Mouse (Mus musculus) embryonic stem cell, embryonic (primary cell): ENCODE measurements at regions not wholly inside any gene's neighbourhood (a gene's known extent, or its start where the extent isn't known, plus 50 kb on each side); places are given as distances from the start of the nearest gene placed in this dataset.

Source experiments
- CTCF ChIA-PET, 4 experiments: fragments of 300-600 bp in 2 of 4; fragments of 350-600 bp in 2 of 4; sonication (Branson Sonifier 250); formaldehyde crosslinking; loops; one replicate each; lab custom pipeline; 2022; ENCODE audit warnings: inconsistent platforms in 2 of 4; lab: Charles Lee
- POLR2A ChIA-PET, 4 experiments: fragments of 300-600 bp in 2 of 4; fragments of 350-600 bp in 2 of 4; sonication (Branson Sonifier 250); formaldehyde crosslinking; loops; one replicate each; lab custom pipeline; 2022; ENCODE audit warnings: antibody characterized with exemption in 4 of 4, inconsistent platforms in 1 of 4; lab: Charles Lee

DNA sequence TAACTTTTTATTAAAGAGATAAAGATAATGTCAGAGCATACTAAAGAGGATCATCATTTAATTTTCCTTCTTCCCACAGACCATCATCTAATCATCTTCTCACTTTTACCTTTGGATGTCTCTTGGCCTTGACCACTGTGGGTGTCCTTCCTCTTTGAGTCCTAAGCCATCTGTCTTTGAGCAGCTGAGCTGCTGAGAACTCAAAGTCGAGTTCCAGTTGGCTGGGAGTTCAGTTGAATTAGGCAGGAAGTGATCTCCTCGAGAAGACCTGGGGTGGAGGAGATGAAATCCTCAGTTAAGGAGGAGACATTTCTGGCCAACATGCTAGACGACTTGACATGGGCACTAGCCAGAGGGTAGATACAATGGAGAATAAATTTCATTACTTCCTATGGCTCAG, 137.4 kb upstream of the Kcnip4 start:
- ChIA-PET CTCF (no interaction called here), POLR2A (no interaction called here)

DNA sequence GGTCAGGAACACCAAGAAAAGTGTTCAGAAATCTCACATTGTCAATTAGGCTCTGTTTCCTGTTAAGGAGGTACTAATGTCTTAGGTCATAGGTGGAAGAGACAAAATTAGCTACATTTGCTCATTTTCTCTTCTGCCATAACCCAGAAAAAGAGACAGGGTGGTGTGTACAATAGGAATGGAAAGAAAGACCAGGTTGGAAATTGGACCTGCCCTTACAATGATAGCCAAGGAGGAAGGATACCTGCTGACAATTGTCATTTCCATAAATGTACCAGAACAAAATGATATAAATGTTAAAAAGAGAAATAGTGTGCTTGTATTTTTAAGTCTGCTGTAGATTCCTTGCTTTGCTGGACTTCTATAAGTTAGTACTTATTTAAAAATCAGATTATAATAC, 135.9 kb upstream of the Kcnip4 start:
- POLR2A ChIA-PET, result interaction anchor here in 1 of 4 experiments (0.5 kb wide), 1 partner anchor 53 kb away, joined by 3 read pairs; no protein-coding TSS in a partner anchor
- CTCF ChIA-PET, result interaction anchor here in 1 of 4 experiments (0.6 kb wide), 1 partner anchor 19 kb away, joined by 4 read pairs; no protein-coding TSS in a partner anchor

- POLR2A ChIA-PET, result no interaction called here
- CTCF ChIA-PET, result no interaction called here
These were observed 126.2 kb upstream of the Kcnip4 start for GRCm38 (mm10) chr5:49650953-49651352.

DNA sequence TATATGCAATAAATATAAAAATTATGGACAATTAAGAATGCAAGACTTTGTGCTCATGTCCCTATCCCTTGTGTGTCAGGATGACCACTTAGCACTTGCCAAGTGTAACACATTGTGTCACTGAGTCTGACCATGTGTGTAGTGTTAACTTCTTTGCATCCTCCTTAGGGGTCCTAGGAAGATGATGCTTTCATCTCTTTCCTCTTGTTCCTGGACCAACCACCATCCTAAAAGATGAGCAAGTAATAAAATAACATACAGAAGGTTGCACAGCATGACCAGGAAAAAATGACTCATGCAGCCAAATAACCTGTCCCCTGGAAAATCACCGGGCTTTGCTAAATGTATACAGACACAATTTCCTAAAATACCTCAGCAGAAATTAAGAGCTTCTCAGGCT, 121.1 kb upstream of the Kcnip4 start:
- ChIA-PET POLR2A (no interaction called here), CTCF (no interaction called here)

DNA sequence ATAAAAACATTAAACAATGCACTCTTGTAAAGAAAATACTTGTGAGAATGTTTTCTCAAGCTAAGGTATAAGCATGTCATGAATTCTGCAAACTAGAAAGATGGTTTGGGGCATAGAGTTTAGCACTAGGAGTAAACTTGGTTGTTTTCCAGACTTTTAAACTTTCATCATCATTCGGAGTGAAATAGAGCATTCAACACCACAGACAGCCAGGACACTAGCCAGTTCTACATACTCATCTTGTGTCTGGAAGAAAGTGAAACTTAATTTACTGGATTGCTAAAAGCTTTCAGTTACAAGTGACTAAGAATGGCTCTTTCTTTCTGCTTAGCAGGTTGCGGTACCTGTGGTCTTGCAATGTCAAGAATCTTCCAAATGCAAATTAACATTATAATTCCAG, 119.9 kb upstream of the Kcnip4 start:
- POLR2A ChIA-PET, result no interaction called here
- CTCF ChIA-PET, result no interaction called here

- CTCF ChIA-PET, result no interaction called here
- POLR2A ChIA-PET, result no interaction called here
These were observed 117.7 kb upstream of the Kcnip4 start for GRCm38 (mm10) chr5:49642439-49642838.

- CTCF ChIA-PET, result interaction anchor here in 1 of 4 experiments (0.6 to 0.7 kb wide), 2 partner anchors 19 to 280 kb away, joined by 3 to 4 read pairs; no protein-coding TSS in a partner anchor
- POLR2A ChIA-PET, result no interaction called here
These were observed 116.6 kb upstream of the Kcnip4 start for GRCm38 (mm10) chr5:49641206-49641830.

DNA sequence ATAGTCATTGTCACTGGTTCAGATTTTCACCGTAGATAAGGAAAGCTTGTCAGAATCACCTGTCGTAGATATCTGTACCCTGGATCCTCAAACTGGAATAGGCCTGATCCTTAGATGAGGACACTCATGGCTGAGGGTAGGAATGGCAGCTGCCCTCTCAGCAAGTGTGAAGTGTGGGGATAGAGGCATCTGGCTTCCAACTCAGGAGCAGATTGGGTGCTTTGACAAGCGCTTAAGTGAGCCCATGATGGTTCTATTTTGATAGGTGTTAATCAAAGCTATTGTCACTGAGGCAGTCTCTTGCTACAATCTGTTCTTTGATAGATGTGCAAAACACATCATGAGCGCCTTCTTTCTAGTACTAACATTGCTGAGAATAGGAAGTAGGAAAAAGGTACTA, 114.9 kb upstream of the Kcnip4 start:
- POLR2A ChIA-PET, result no interaction called here
- CTCF ChIA-PET, result no interaction called here

DNA sequence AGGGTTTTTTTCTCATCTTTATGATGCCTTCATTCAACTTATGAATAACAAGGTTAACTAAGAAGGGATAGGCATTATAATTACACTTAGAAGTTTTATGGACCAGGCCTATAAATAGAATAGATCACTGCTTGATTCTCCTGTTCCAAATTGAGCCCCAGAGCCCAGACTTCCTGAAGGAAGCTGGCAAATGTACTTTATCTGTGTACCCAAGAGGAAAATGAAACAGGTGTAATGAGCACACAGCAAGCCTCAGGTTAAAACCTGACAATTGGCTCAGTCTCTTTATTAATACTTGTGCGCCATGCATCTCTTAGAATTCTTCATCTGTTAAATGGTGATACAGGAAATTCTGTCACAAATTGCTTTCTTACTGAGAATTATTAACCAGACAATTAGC, 95.4 kb upstream of the Kcnip4 start:
- ChIA-PET POLR2A (no interaction called here), CTCF (no interaction called here)

- ChIA-PET POLR2A (no interaction called here), CTCF (no interaction called here)
These were observed 82.1 kb upstream of the Kcnip4 start for GRCm38 (mm10) chr5:49606761-49607160.

- CTCF ChIA-PET, result no interaction called here
- POLR2A ChIA-PET, result no interaction called here
These were observed 56.1 kb upstream of the Kcnip4 start for GRCm38 (mm10) chr5:49580777-49581176.

- ChIA-PET POLR2A (no interaction called here), CTCF (no interaction called here)
These were observed 51.2 kb upstream of the Kcnip4 start for GRCm38 (mm10) chr5:49575901-49576300.
